Mouse (Mus musculus) C3H10T1/2 (cell line): Measurements from ENCODE around the gene Dnah5. TPM values are rescaled to one million over a fixed set of nuclear protein-coding genes. Genes with fewer than 3 reads are reported as not detected.

Source experiments
- polyA plus RNA-seq, 2 experiments: library from polyadenylated mRNA; unstranded; fragments of >200 nt; fragmentation: generic; extraction: Trizol; gene quantifications; one replicate each; pipeline ENCODE4 v1.2.1; 2012; ENCODE audit warnings: missing spikeins in 2 of 2

Dnah5 gene
- polyA plus RNA-seq, result not detected

GRCm38 (mm10) chr15:28203111-28204075 lies at the start of gene Dnah5:
Gene Dnah5, plus strand, starts transcription at chr15:28203752.

Other genes with a start within 250 kb of the Dnah5 start
- gene Trio, start 177.9 kb upstream of the Dnah5 start, polyA plus RNA-seq, result 10 to 100 TPM in 1 of 2 experiments, 1 to 10 TPM in 1; 3.0 to 61.8 TPM